Mouse (Mus musculus): ENCODE results near the gene Shank1. TPM values are rescaled to one million over a fixed set of nuclear protein-coding genes. Genes with fewer than 3 reads are reported as not detected.

Shank1 gene
- total and polyA plus RNA-seq, 3 experiments: 0.12 to 3.9 TPM; not detected in 1

GRCm38 (mm10) chr7:44358886-44359654 is 49.0 kb downstream of the Shank1 start:
- H3K79me2 ChIP-seq (ENCODE audit: control insufficient read depth, insufficient read depth, low read length, poor library complexity): no peaks in the 10 kb centered on the region
- no peak overlapping the region for H3K9ac ChIP-seq (ENCODE audit: control insufficient read depth, low read depth, low read length, poor library complexity, severe bottlenecking)
- no peak overlapping the region for H3K27ac ChIP-seq (ENCODE audit: control insufficient read depth, low read depth, low read length)
- no peaks in the 10 kb centered on the region for H3K27me3 ChIP-seq (ENCODE audit: control insufficient read depth in 1 of 2, insufficient read depth in 2 of 2, low read length in 2 of 2)
- H3K4me1 ChIP-seq (ENCODE audit: control insufficient read depth in 1 of 2, insufficient read depth in 2 of 2, low read length in 2 of 2): peaks cover 0 to 6% of the 10 kb centered on the region in 2 experiments; a peak in 1 of 4 replicates
- DNase-seq (ENCODE audit: low read depth, low spot score): peak; percentile 21
- peaks cover 0 to 2% of the 10 kb centered on the region in 2 experiments; a peak in 1 of 4 replicates for H3K36me3 ChIP-seq (ENCODE audit: control insufficient read depth in 1 of 2, insufficient read depth in 2 of 2, low read length in 2 of 2)
- TF ChIP-seq MYB (IDR thresholded peaks at IDR 0.05; ENCODE audit: low read depth, low read length): no peak
- TF ChIP-seq GATA1 (IDR thresholded peaks at IDR 0.05; ENCODE audit: low read depth, low read length): no peak
- TF ChIP-seq HCFC1 (IDR thresholded peaks at IDR 0.05; ENCODE audit: low read depth, low read length): 0 out of 2 replicates have a peak, but pooled peaks have one; percentile 4
- H3K4me3 ChIP-seq (ENCODE audit: control insufficient read depth in 1 of 2, insufficient read depth in 1 of 2, low read depth in 2 of 2, low read length in 2 of 2): no peak overlapping the region; a peak in 1 of 4 replicates
- H3K9me3 ChIP-seq (replicated peaks; ENCODE audit: insufficient read depth, low read length): no peaks in the 10 kb centered on the region

- H3K36me3 ChIP-seq (ENCODE audit: control insufficient read depth in 1 of 2, insufficient read depth in 2 of 2, low read length in 2 of 2): peaks cover 0 to 2% of the 10 kb centered on the region in 2 experiments; a peak in 1 of 4 replicates
- no peaks in the 10 kb centered on the region for H3K9me3 ChIP-seq (replicated peaks; ENCODE audit: insufficient read depth, low read length)
- H3K9ac ChIP-seq (ENCODE audit: control insufficient read depth, low read depth, low read length, poor library complexity, severe bottlenecking): peak overlapping the region; percentile 53
- H3K4me3 ChIP-seq (ENCODE audit: control insufficient read depth in 1 of 2, insufficient read depth in 1 of 2, low read depth in 2 of 2, low read length in 2 of 2): peak overlapping the region; percentile 53 to 54
- no peaks in the 10 kb centered on the region for H3K79me2 ChIP-seq (ENCODE audit: control insufficient read depth, insufficient read depth, low read length, poor library complexity)
- DNase-seq (ENCODE audit: low read depth, low spot score): peak; percentile 90
- H3K27ac ChIP-seq (ENCODE audit: control insufficient read depth, low read depth, low read length): no peak overlapping the region
- H3K27me3 ChIP-seq (ENCODE audit: control insufficient read depth in 1 of 2, insufficient read depth in 2 of 2, low read length in 2 of 2): no peaks in the 10 kb centered on the region; a peak in 1 of 4 replicates
- peaks cover 0 to 6% of the 10 kb centered on the region in 2 experiments; a peak in 1 of 4 replicates for H3K4me1 ChIP-seq (ENCODE audit: control insufficient read depth in 1 of 2, insufficient read depth in 2 of 2, low read length in 2 of 2)
- TF ChIP-seq MEF2A (IDR thresholded peaks at IDR 0.05; ENCODE audit: extremely low read depth, insufficient replicate concordance, low read depth, low read length, poor library complexity, severe bottlenecking): no peak
- TF ChIP-seq TAL1 (IDR thresholded peaks at IDR 0.05; ENCODE audit: low read length): no peak
- no peak for TF ChIP-seq CHD1 (IDR thresholded peaks at IDR 0.05; ENCODE audit: low read depth, low read length)
- no peak for TF ChIP-seq MXI1 (IDR thresholded peaks at IDR 0.05; ENCODE audit: low read depth, low read length)
- no peak for TF ChIP-seq RCOR1 (IDR thresholded peaks at IDR 0.05; ENCODE audit: low read depth, low read length)
- no peak for TF ChIP-seq GATA1 (IDR thresholded peaks at IDR 0.05; ENCODE audit: low read depth, low read length)
- TF ChIP-seq POLR2A (IDR thresholded peaks at IDR 0.05; ENCODE audit: control insufficient read depth in 1 of 2, insufficient read depth in 1 of 2, low read depth in 1 of 2, low read length in 2 of 2, poor library complexity in 1 of 2): peak; percentile 22 to 74; a peak in 2 of 4 replicates
- TF ChIP-seq EP300 (IDR thresholded peaks at IDR 0.05; ENCODE audit: low read depth in 1 of 2, low read length in 2 of 2): no peak
- no peak for TF ChIP-seq ZNF384 (IDR thresholded peaks at IDR 0.05; ENCODE audit: low read depth, low read length)
- no peak for TF ChIP-seq MAFK (IDR thresholded peaks at IDR 0.05; ENCODE audit: borderline replicate concordance, low read depth, low read length)
- TF ChIP-seq SIN3A (IDR thresholded peaks at IDR 0.05; ENCODE audit: low read length): no peak; the same call in 1 of the 2 replicates
- no peak for TF ChIP-seq ETS1 (IDR thresholded peaks at IDR 0.05; ENCODE audit: low read depth, low read length)
- TF ChIP-seq ELF1 (IDR thresholded peaks at IDR 0.05; ENCODE audit: low read depth, low read length): no peak
- TF ChIP-seq ZMIZ1 (IDR thresholded peaks at IDR 0.05; ENCODE audit: low read depth, low read length): no peak
- peak; percentile 74 for TF ChIP-seq NRF1 (IDR thresholded peaks at IDR 0.05; ENCODE audit: insufficient read depth, low read depth, low read length, poor library complexity, severe bottlenecking)
- no peak for TF ChIP-seq ZC3H11A (IDR thresholded peaks at IDR 0.05; ENCODE audit: low read depth, low read length)
- no peak for TF ChIP-seq CHD2 (IDR thresholded peaks at IDR 0.05; ENCODE audit: low read length)
- no peak for TF ChIP-seq SMC3 (IDR thresholded peaks at IDR 0.05; ENCODE audit: low read depth, low read length)
- TF ChIP-seq GABPA (IDR thresholded peaks at IDR 0.05; ENCODE audit: low read depth, low read length): no peak
- TF ChIP-seq MYB (IDR thresholded peaks at IDR 0.05; ENCODE audit: low read depth, low read length): no peak
- TF ChIP-seq TCF12 (IDR thresholded peaks at IDR 0.05; ENCODE audit: low read depth, low read length): no peak
- TF ChIP-seq USF1 (IDR thresholded peaks at IDR 0.05; ENCODE audit: low read depth, low read length): no peak
- no peak for TF ChIP-seq CTCF (IDR thresholded peaks at IDR 0.05 in 2 of 3, conservative IDR thresholded peaks at IDR 0.05 in 1 of 3; ENCODE audit: control insufficient read depth in 1 of 3, insufficient read depth in 1 of 3, low read depth in 2 of 3, low read length in 3 of 3, poor library complexity in 1 of 3, severe bottlenecking in 1 of 3)
- TF ChIP-seq MAZ (IDR thresholded peaks at IDR 0.05; ENCODE audit: low read depth, low read length): no peak
- TF ChIP-seq UBTF (IDR thresholded peaks at IDR 0.05; ENCODE audit: borderline replicate concordance, insufficient read depth, low read depth, low read length): no peak
- TF ChIP-seq JUND (IDR thresholded peaks at IDR 0.05; ENCODE audit: low read depth, low read length): no peak
- peak; percentile 96 for TF ChIP-seq POLR2AphosphoS2 (IDR thresholded peaks at IDR 0.05; ENCODE audit: low read length)
Measured at GRCm38 (mm10) chr7:44359908-44360672, 50.0 kb downstream of the Shank1 start.
